8 mouse cellular contexts compared by ENCODE assay signal in genomic region chr6:119104246-119104645, GRCm38 (mm10).
DNase-seq lines count a peak whose midpoint lies in the region; ATAC-seq and TF ChIP-seq lines count a peak whose summit lies in the region.

No protein-coding gene starts in this region.

- peak; percentile 54; the same call in 1 of the 2 replicates for TF ChIP-seq CTCF in small intestine, adult 2 months (IDR thresholded peaks at IDR 0.05; ENCODE audit: extremely low read depth, insufficient read length, insufficient replicate concordance, low read depth, low read length)

- DNase-seq in CD4-positive helper T cell, adult 2 months (ENCODE audit: low read depth, low spot score), result peak; percentile 37
- DNase-seq in ZHBTc4 (ENCODE audit: low read depth, low spot score), result peak; percentile 83
- DNase-seq in cerebellum, postnatal 25 days, result peak; percentile 89 to 96
- peak; percentile 48 to 69 for DNase-seq in gastrocnemius, postnatal 36 days
- peak; percentile 82 to 88 for DNase-seq in layer of hippocampus, postnatal 14 days (ENCODE audit: low spot score in 2 of 2)

- intact Hi-C loops in gastrocnemius, postnatal 36 days (cut with DNase I), result loop anchor here (2.0 to 5.0 kb wide), 2 partner anchors 107 to 181 kb away; no protein-coding TSS in a partner anchor

- WGBS in small intestine, adult 2 months, result 35% methylated on average over 8 of the region's 8 CpGs

- no peaks in the 10 kb centered on the region for H3K36me3 ChIP-seq in small intestine, adult 2 months (ENCODE audit: control insufficient read depth, insufficient read depth, low read length)

- no peak for TF ChIP-seq POLR2A in small intestine, adult 2 months (IDR thresholded peaks at IDR 0.05; ENCODE audit: low read depth, low read length)

- no peak overlapping the region for H3K27ac ChIP-seq in small intestine, adult 2 months (ENCODE audit: insufficient read depth, low read depth, low read length)

- peaks cover 4% of the 10 kb centered on the region for H3K4me1 ChIP-seq in small intestine, adult 2 months (ENCODE audit: control insufficient read depth, insufficient read depth, insufficient read length, low read length)

- H3K4me3 ChIP-seq in small intestine, adult 2 months (ENCODE audit: low read depth, low read length), result no peak overlapping the region

- peak; percentile 62 for ATAC-seq in megakaryocyte-erythroid progenitor cell, adult 5-6 weeks (replicated peaks; ENCODE audit: low FRiP score, low TSS enrichment, poor library complexity, severe bottlenecking)
- no peak for ATAC-seq in activated CD4-positive, CD25-positive, alpha-beta regulatory T cell, adult 4 months

- peaks cover 26% of the 10 kb centered on the region for H3K27me3 ChIP-seq in small intestine, adult 2 months (ENCODE audit: control insufficient read depth, insufficient read depth, low read length)

Comparison
In these comparisons a context has a peak if more than half of its experiments do, and no peak if none do; other contexts are left out.
1. DNase-seq: peak in every context shown above with its lines; median percentile 92 in cerebellum, postnatal 25 days; 85 in layer of hippocampus, postnatal 14 days; 83 in ZHBTc4; 58 in gastrocnemius, postnatal 36 days; 37 in CD4-positive helper T cell, adult 2 months.